Mouse (Mus musculus) forelimb bud, embryonic 11.5 days (tissue): ENCODE results near the gene Nrip1.
"Not testable (repeated sequence)": the region's sequence is repeated elsewhere in the genome, so short reads cannot be mapped to it uniquely, and the experiment has no call there.

Experiments used
- DNase-seq: peaks from one replicate; pipeline ENCODE4 v3.0.0-alpha.2; 2012; ENCODE audit warnings: low read depth, low spot score

The Nrip1 gene

DNA sequence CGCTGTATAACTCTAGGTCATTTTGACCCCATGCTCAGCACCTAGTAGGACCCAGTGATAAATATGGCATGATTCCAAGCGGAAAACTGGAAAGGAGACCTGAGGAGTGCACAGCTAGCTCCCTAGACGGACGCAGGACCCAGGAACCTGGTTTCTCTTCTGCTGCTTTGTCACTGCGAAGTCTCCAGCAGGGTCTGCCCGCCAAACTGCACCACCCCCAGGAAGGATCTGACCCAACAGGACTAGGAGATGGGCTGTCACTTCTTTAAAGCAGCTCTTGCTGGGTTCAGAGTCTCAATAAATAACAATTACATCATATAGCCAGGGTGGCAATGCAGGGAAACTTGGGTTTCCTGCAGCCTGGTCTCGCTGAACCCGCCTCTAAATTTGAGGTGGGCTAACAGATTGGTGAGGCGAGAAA, at the start of gene Nrip1:
Gene Nrip1 (minus strand): TSS at position 157 of the 421 bp plus-strand sequence.
- DNase-seq = peak; percentile 62

- no peak for DNase-seq
Measured at GRCm38 (mm10) chr16:76422531-76422930, 48.9 kb upstream of the Nrip1 start.

- no peak for DNase-seq
Measured at GRCm38 (mm10) chr16:76419849-76420248, 46.2 kb upstream of the Nrip1 start.

DNA sequence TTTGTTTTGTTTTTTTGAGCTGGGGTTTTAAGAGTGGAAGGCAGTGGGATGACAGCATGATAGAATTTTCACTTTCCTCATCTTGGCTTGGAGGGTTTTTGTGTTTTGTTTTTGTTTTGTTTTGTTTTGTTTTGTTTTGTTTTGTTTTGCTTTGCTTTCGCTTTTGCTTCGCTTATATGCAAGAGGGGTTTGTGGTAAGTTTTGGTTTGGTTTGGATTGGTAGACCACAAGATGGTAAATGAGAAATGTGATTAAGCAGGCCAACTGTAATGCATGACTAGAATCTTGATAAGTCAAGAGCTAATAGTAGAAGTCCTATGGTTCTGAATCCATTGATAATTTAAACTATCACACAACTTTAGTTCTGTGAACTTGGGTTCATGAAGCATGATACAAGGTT, 42.9 kb upstream of the Nrip1 start:
- no peak for DNase-seq

GRCm38 (mm10) chr16:76416060-76416438, 42.4 kb upstream of the Nrip1 start:
- DNase-seq = no peak

DNA sequence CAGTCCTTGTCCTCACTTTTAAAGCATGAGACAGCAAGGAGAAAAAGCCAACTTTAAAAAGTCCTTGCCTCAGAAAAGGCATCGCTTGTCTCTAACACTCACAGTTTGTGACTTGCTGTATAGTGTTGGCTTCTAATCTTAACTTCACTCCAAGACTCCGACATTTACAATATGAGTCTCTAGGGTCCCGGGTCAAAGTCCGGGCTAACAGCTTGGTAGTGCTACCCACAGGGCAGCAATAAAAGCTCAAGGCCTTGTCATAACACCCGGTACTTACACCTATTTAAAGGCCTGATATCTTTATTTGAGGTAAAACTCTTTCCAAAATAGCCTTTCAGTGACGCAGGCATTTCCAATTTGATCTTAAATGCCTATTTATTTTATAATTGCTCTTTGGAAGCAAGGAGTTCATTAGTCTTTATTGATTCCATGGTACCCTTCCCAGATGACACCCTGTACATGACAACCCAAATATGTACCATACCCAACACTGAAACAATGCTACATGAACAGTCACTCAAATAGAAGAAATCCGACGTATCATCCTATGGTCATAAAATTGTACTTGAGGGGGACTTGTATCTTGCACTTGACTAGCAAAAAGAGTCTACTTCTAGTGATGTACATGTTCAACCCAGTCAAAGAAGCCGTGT, 41.9 kb upstream of the Nrip1 start:
- peak; percentile 17 for DNase-seq

- no peak for DNase-seq
Measured at GRCm38 (mm10) chr16:76414528-76414927, 40.9 kb upstream of the Nrip1 start.

- DNase-seq = no peak
Measured at GRCm38 (mm10) chr16:76413581-76413980, 40.0 kb upstream of the Nrip1 start.

- DNase-seq = no peak
Measured at GRCm38 (mm10) chr16:76409355-76409722, 35.7 kb upstream of the Nrip1 start.

GRCm38 (mm10) chr16:76408696-76409354, 35.2 kb upstream of the Nrip1 start:
- DNase-seq = no peak

GRCm38 (mm10) chr16:76408241-76408640, 34.6 kb upstream of the Nrip1 start:
- DNase-seq = no peak

DNA sequence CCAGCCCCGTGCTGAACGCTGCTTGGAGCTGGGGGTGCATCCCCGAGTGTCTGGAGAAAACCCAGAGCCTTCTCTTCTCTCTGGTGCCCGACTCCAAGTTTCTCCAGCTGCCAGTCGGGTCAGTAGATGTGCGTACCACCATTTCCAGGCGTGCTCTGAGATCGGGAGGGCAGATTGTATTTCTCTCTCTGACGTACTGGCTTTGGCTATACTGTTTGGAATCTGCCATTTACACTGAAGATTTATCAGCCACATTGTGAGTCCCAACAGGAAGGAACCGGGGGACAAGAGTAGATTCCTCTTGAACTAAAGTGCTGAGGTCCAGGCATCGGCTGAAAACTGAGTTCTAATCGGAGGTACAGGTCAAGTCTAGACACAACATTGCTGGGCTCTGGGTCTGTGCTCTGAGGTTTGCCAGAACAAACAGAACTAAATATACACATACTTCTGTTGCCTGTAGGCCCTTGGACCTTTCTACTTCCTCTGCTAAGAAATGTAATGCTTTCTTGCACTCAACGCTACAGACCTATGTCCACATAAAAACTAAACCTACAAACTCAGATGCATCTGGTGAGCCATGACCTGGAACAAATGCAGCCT, 33.8 kb upstream of the Nrip1 start:
- no peak for DNase-seq

DNA sequence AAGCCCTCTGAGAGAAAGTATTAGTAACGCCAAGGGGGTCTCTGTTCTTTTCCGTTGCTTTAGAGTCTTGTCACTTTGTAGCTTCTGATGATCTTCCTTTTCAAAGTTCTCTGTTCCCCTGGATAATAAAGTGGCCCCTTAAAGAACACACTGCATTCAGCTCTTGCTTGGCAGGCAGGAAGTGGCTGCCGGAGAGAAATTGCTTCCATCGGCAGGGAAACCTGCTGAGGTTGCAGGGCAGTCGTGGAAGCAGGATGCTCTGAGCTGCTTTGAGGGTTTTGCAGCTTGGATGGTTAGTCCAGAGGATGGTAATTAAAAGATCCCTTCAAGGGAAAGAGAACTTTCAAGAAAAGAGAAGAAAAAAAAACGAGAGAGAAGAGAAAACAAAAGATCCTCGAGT, 33.3 kb upstream of the Nrip1 start:
- no peak for DNase-seq

- no peak for DNase-seq
Measured at GRCm38 (mm10) chr16:76406319-76406718, 32.7 kb upstream of the Nrip1 start.

DNA sequence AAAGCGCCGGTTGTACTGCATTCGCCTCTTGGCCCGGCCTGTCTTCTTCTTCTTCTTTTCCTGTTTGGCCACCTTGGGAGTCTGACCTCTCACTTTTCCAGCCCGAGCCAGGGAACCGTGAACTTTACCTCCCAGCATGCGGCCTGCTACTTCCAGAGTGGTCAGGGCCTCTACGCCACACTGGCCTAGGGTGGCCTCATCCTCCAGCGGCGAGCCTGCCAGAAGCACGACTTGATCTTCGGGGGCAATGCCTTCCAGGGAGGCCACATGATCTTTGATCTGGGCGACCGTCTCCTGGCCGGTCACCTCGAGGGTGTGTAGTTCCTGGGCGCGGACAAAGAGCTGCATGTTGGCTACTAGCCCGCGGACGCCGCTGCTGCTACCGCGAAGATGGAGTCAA, 29.7 kb upstream of the Nrip1 start:
- DNase-seq = not testable (repeated sequence)

GRCm38 (mm10) chr16:76396512-76396911, 22.9 kb upstream of the Nrip1 start:
- no peak for DNase-seq

DNA sequence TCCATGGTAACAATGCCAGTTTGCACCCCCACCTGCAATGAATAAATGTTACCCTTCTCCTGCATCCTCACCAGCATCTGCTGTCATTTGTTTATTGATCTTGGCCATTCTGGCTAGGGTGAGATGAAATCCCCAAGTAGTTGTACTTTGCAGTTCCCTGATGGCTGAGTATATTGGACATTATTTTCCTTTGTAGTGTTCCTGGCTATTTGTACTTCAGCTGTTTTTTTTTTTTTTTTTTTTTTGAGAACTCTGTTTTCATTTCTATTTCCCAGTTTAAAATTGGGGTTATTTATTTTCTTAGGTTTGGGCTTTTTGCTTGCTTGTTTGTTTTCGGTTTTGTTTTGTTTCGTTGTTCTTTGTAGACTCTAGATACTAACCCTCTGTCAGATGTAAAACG, 19.6 kb upstream of the Nrip1 start:
- no peak for DNase-seq

DNA sequence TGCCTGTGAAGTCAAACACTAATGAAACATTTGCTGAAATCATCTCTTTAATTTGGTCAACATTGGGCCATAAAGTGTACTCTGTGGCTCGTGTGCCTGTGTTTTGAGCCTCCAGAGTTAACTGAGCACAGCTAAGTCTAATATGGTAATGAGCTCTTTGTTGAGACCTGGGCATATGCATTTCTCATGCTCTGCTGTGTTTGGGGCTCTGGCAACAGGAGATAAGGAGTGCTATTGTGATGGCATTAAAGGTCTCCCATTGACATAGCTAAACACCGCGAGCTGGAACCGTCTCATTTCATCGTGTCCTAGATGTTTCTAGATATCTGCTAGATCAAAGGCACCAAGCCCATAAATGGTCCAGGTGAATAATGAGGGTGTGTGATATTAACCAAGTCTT, 12.9 kb upstream of the Nrip1 start:
- DNase-seq = no peak

DNA sequence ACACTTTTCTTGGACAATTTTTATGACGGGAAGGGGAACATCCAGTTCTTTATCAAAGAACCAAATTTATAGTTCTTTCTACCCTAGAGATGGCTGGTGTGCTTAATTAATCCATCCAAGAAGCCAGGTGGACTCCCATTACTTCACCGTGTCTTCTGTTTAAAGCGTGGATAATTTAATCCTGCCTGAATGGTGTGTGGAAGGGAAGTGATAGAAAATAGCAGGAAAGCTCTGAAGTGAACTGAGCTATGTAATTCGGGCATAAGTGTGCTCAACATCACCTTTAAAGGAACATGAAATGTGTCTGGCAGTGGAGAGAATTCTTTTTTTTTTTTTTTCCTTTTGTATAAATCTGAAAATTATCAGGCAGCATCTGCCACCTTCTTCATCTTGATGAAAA, 12.4 kb upstream of the Nrip1 start:
- no peak for DNase-seq

- DNase-seq = no peak
Measured at GRCm38 (mm10) chr16:76377211-76377610, 3.6 kb upstream of the Nrip1 start.

- no peak for DNase-seq
Measured at GRCm38 (mm10) chr16:76376661-76377060, 3.0 kb upstream of the Nrip1 start.

DNA sequence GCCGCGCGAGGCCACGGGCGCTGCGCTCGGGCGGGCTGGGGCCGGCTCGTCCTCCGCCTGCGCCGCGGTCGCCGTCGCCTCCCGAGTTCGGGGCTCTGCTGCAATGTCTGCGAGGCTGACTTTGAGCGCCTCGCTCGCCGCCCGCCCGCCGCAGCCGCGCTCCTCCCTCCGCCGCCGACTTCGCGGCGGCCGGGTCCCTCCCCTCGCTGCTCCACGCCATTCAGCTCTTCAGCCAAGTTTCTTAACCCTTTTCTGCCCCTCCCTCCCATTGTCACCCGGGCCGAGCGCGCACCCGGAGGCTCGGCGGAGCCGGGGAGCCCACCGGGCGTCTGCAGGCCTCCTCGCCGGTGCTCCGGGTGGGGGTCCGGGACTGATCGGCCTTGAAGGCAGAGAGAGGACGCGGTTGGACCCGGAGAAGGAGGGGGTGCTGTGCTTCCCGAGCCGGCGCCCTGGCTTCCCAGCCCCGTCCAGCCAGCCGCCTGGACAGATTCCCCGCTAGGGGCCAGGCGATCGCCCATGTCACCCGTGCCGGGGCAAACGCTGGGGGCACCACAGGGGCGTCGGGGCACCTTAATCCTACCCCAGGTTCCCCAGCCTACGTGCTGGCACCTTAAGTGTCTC, 576 bp downstream of the Nrip1 start:
- peak; percentile 88 for DNase-seq
